Mouse (Mus musculus) thymus, adult 2 months (tissue): ENCODE measurements around the gene Cd160.

ENCODE experiments used
- CTCF ChIP-seq: fragments of 200-500 bp; IDR thresholded peaks from 2 replicates; pipeline ENCODE4 v1.5.1; 2012; ENCODE audit warnings: mild to moderate bottlenecking, control low read depth, low read length, moderate library complexity, borderline replicate concordance; ENCODE audit not compliant: control insufficient read depth, poor library complexity, insufficient read depth; ENCODE audit errors: extremely low read depth
- POLR2A ChIP-seq: fragments of 200-500 bp; IDR thresholded peaks from 2 replicates; pipeline ENCODE4 v1.6.1; 2012; ENCODE audit warnings: mild to moderate bottlenecking, low read length, control low read depth, moderate library complexity; ENCODE audit not compliant: control insufficient read depth, poor library complexity, insufficient read depth; ENCODE audit errors: extremely low read depth

GRCm38 (mm10) chr3:96829856-96830255 lies 705 bp upstream of the Cd160 start:
- TF ChIP-seq POLR2A (no peak), CTCF (no peak)
